Mouse (Mus musculus) thymus, adult 2 months (tissue): Measurements from ENCODE around the gene Dach1. TPM values are rescaled to one million over a fixed set of nuclear protein-coding genes. Genes with fewer than 3 reads are reported as not detected.

Experiments used
- DNase-seq: peaks from one replicate; pipeline ENCODE4 v3.0.0; 2021
- H3K27ac ChIP-seq: fragments of 200-500 bp; 2 replicates; pipeline ENCODE4 v1.5.1; 2012; ENCODE audit warnings: low read length, control low read depth; ENCODE audit not compliant: control insufficient read depth, insufficient read depth
- H3K27me3 ChIP-seq: fragments of 200-500 bp; 2 replicates; pipeline ENCODE4 v1.6.1; 2012; ENCODE audit warnings: mild to moderate bottlenecking, low read length, moderate library complexity, mixed read lengths; ENCODE audit not compliant: control insufficient read depth, insufficient read depth
- H3K36me3 ChIP-seq: fragments of 200-500 bp; 2 replicates; pipeline ENCODE4 v1.6.1; 2012; ENCODE audit warnings: mild to moderate bottlenecking, low read length, moderate library complexity; ENCODE audit not compliant: control insufficient read depth, insufficient read depth
- H3K4me1 ChIP-seq: fragments of 200-500 bp; replicated peaks from 2 replicates; pipeline ENCODE4 v1.6.1; 2012; ENCODE audit warnings: low read length; ENCODE audit not compliant: control insufficient read depth, insufficient read depth
- H3K4me3 ChIP-seq: fragments of 200-500 bp; 2 replicates; pipeline ENCODE4 v1.5.1; 2012; ENCODE audit warnings: mild to moderate bottlenecking, low read length, control low read depth, moderate library complexity; ENCODE audit not compliant: control insufficient read depth, insufficient read depth
- CTCF ChIP-seq: fragments of 200-500 bp; IDR thresholded peaks from 2 replicates; pipeline ENCODE4 v1.5.1; 2012; ENCODE audit warnings: mild to moderate bottlenecking, control low read depth, low read length, moderate library complexity, borderline replicate concordance; ENCODE audit not compliant: control insufficient read depth, poor library complexity, insufficient read depth; ENCODE audit errors: extremely low read depth
- POLR2A ChIP-seq: fragments of 200-500 bp; IDR thresholded peaks from 2 replicates; pipeline ENCODE4 v1.6.1; 2012; ENCODE audit warnings: mild to moderate bottlenecking, low read length, control low read depth, moderate library complexity; ENCODE audit not compliant: control insufficient read depth, poor library complexity, insufficient read depth; ENCODE audit errors: extremely low read depth
- WGBS: fragments of 180-500 bp; shearing (Covaris S2); methylation state at CpG from one replicate; pipeline ENCODE4 v1.1.7; 2018; 5-methylcytosine and 5-hydroxymethylcytosine counted together
- polyA plus RNA-seq: library from polyadenylated mRNA; depleted of rRNA; stranded (reverse); fragments of >200 nt; gene quantifications from 2 replicates; pipeline ENCODE4 v1.2.3, GENCODE M21; 2012

Gene Dach1
- polyA plus RNA-seq, 1 experiment, result 0.38 TPM

DNA sequence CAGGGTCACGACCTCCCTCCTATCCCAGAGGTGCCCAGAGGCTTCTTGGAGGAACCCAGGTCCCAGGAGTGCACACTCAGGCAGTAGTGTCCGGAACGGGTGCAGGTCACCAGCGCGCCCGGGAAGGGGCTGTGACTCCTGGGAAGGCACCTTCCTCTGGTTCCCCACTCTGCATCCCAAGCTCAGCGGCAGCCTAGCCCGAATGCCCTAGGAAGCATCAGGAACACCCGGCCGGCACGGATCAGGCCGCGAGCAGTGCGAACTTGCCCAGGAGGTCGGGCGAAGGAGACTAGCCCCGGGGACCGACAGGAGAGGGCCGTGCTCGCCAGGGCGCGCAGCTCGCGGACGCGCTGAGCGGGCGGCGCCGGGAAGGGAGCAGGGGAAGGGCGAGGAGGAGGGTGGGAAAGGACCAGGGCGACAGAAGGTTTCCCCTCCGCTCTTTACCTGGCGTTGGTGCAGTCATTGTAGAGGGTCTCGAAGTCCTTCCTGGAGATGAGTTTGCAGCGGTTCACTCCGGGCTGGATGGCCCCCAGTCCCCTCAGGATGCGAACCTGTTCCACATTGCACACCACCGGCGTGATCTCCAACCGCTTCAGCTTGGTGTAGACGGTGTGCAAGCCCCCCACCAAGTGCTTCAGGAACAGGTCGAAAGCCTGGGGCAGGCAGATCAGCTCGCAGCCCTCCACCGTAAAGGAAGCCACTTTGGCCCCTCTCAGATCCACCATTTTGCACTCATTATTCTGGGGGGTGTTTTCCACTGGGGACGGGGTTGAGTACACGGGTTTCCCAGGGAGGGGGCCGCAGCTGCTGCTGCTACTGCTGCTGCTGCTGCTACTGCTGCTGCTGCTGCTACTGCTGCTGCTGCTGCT lies 1.3 kb downstream of the Dach1 start:
- Histone ChIP-seq H3K4me3 (peak overlapping the region; percentile 35), H3K27me3 (peaks cover 4% of the 10 kb centered on the region; the same call in 1 of the 2 replicates), H3K4me1 (no peaks in the 10 kb centered on the region; the same call in 1 of the 2 replicates), H3K27ac (no peak overlapping the region), H3K36me3 (no peaks in the 10 kb centered on the region)
- no peak for TF ChIP-seq CTCF
- TF ChIP-seq POLR2A, result no peak
- DNase-seq, result peak; percentile 11
- under 1% methylated on average over 47 of the region's 48 CpGs for WGBS

DNA sequence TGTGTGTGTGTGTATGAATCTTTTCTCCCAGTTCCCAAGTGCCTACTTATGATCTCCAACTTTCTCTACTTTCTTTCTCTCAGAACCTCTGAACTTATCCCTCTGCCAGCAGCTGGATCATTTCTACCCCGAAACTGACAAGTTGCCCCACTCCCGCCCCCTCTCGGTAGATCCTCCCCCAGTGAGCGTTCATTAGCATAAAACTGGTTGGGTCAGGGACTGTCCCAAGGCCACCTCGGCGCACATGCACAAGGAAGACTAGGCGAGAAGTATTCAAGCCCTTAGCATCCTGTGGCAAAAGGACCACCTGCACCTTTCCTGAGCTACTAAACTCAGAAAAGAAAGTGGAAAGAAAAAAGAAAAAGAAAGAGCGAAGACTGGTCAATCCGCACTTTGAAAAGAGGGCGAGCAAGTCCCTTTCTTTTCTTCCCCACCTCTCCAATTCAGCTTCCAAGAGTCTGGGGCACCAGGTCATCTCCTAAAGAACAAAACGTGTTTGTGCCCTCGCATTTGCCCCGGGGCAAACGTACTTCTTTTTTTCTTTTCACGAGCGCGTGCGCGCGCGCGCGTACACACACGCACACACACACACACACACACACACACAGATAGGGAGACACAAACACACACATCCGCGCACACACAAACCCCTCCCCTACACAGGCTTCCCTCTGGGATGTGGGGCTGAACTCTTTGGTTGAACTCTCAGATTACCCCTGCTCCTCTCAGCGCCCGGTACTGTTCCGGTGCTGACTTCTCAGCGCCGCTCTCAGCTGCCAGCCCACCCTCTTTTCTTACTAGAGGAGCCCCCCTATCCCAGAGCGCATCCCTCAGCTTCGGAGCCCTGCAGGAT lies 2.2 kb downstream of the Dach1 start:
- Histone ChIP-seq H3K36me3 (no peaks in the 10 kb centered on the region), H3K4me3 (peak overlapping the region; percentile 35), H3K4me1 (no peaks in the 10 kb centered on the region; the same call in 1 of the 2 replicates), H3K27ac (no peak overlapping the region), H3K27me3 (peaks cover 4% of the 10 kb centered on the region; the same call in 1 of the 2 replicates)
- TF ChIP-seq POLR2A (no peak), CTCF (no peak)
- peak; percentile 5 for DNase-seq
- 2% methylated on average over 33 of the region's 33 CpGs for WGBS

DNA sequence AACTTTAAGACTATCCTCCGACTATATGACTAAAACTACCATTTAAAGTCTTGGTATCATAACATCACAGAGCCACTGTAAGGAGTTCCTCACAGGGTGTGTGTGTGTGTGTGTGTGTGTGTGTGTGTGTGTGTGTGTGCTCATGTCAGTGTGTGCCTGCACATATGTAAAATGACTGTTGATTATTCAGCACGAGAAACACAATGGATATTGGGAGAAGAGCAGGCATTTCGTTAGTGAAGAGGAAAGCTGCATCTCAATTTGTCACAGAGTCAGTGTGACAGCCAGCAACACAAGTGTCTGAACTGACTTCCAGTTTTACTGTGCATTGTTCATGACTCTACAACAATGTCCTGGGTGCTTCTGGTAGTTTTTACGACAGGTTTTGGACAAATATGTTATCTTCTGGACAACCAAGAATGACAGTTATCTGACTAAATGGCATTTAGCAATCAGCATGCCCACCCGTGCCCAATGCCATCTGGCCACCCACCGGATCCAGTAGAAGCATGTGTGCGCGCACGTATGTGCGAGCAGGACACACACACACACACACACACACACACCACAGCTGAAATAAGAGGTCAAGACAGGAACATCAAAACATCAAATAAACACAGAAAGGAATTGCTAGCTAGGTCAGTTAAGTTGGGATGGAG lies 3.1 kb downstream of the Dach1 start:
- no peak for TF ChIP-seq CTCF
- TF ChIP-seq POLR2A, result no peak
- no peak for DNase-seq
- no peaks in the 10 kb centered on the region; the same call in 1 of the 2 replicates for H3K4me1 ChIP-seq
- H3K36me3 ChIP-seq, result no peaks in the 10 kb centered on the region
- WGBS, result 87% methylated on average over 10 of the region's 10 CpGs
- H3K27ac ChIP-seq, result no peak overlapping the region
- H3K27me3 ChIP-seq, result peaks cover 4% of the 10 kb centered on the region; the same call in 1 of the 2 replicates
- no peak overlapping the region for H3K4me3 ChIP-seq

DNA sequence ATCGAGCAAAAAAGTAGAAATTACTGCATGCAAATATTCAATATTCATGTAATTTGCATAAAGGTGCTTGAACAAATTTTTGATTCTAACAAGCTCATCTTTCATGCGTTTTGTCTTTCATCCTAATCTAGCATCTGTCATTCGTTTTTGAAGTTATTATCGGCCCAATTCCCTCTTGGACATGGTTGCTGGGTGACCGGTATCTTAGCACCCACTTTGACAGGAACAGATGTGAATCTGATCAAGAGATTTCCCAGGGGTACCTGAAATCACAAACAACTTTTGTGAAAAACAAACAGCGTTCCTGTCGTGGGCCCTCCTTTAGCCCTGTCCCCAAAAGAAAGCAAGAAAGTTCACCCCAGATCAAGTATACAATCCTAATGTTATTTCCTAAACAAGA lies 12.8 kb downstream of the Dach1 start:
- 90% methylated on average over 7 of the region's 7 CpGs for WGBS
- Histone ChIP-seq H3K4me3 (no peak overlapping the region), H3K27ac (no peak overlapping the region), H3K4me1 (no peaks in the 10 kb centered on the region), H3K36me3 (no peaks in the 10 kb centered on the region), H3K27me3 (no peaks in the 10 kb centered on the region)
- no peak for DNase-seq
- no peak for TF ChIP-seq POLR2A
- no peak for TF ChIP-seq CTCF

DNA sequence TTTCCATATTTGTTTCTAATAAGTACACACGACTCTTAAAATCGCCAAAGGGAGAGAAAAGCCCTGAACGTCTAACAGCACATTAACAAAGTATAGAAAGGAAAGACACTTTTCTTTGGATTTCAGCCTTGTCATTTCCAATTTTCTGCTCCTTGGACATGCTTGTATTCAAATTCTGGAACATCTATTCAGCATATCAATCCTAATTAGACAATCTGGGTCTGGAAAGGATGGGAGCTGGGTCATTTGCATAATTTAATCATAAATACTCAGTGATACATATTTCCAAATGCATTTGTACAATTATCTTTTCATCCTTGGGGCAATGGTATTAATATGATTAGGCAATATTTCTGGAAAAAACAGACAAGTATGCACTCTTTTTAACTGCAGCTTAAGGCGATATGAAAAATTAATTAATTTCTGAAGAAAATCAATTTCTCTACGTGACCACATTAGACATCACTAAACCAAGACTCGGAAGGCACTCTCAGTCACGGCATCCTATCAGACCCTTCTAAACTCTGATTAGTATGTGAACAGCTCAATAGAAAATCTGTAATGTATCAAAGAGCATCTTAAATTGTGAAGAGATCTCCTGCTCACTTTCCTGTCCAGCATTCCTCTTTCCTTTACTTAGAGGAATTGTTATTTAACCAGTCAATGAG lies 13.7 kb downstream of the Dach1 start:
- WGBS, result 94% methylated on average over 7 of the region's 7 CpGs
- Histone ChIP-seq H3K27me3 (no peaks in the 10 kb centered on the region), H3K4me3 (no peak overlapping the region)

DNA sequence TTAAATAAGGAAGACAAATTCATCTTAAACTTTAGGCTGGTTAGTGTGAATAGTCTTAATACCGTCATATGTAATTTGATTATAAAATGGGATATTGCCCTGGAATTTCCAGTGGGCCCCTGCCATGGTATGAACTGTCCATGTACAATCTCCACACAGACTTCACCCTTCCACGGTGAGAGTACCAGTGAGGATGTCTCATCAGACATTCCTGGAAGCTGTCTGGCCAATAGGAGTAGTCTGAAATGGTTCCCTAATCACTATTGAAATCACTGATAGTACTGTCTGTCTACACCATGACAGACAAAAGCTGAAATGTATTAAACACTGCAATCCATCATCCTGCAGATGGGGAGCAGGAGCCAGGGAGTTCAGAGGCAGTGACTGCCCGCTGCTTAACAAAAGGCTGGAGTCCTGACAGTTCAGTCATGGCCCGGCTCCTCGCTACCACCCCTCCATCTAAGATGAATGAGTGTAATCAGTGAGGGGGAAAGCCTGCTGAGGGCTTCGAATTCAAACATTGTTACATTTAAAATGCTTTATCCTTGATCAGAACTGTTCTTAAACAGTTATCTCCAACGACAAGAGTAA lies 14.6 kb downstream of the Dach1 start:
- no peak for TF ChIP-seq CTCF
- no peak for TF ChIP-seq POLR2A
- no peaks in the 10 kb centered on the region for H3K36me3 ChIP-seq
- no peaks in the 10 kb centered on the region for H3K27me3 ChIP-seq
- no peaks in the 10 kb centered on the region for H3K4me1 ChIP-seq
- H3K27ac ChIP-seq, result no peak overlapping the region
- 92% methylated on average over 7 of the region's 7 CpGs for WGBS
- H3K4me3 ChIP-seq, result no peak overlapping the region
- no peak for DNase-seq

More for the DNA sequence above, 13.7 kb downstream of the Dach1 start:
- DNase-seq, result no peak
- H3K27ac ChIP-seq, result no peak overlapping the region
- TF ChIP-seq POLR2A (no peak), CTCF (no peak)
- H3K4me1 ChIP-seq, result no peaks in the 10 kb centered on the region
- H3K36me3 ChIP-seq, result no peaks in the 10 kb centered on the region
